Comparison of ENCODE assay signal across 7 mouse cellular contexts in genomic region chr2:134017109-134017508, GRCm38 (mm10).
DNase-seq lines count a peak whose midpoint lies in the region; ATAC-seq and TF ChIP-seq lines count a peak whose summit lies in the region.

No protein-coding gene starts in this region.

- 0 out of 2 replicates have a peak, but pooled peaks have one; percentile 58 for ATAC-seq in kidney, embryonic 15.5 days (replicated peaks; ENCODE audit: low FRiP score)
- ATAC-seq in hindbrain, embryonic 12.5 days (ENCODE audit: low FRiP score) = 0 out of 2 replicates have a peak, but pooled peaks have one; percentile 64

- H3K4me2 ChIP-seq in kidney, embryonic 15.5 days = no peak overlapping the region
- no peak overlapping the region for H3K4me2 ChIP-seq in hindbrain, embryonic 12.5 days (replicated peaks)

- in situ Hi-C loops in ES-E14 (cut with MboI; ENCODE audit: low sequenced_read_pairs in 2 of 2, unreplicated experiment in 2 of 2) = loop anchor here in 1 of 2 experiments (10.0 kb wide), 1 partner anchor 472 kb away; no protein-coding TSS in a partner anchor

- DNase-seq in kidney, adult 11 months = no peak
- DNase-seq in ES-E14 (ENCODE audit: low read depth, low spot score) = no peak
- DNase-seq in adrenal gland, postnatal 36 days = peak; percentile 17 to 40
- peak; percentile 6 for DNase-seq in lung, postnatal 36 days
- DNase-seq in natural killer cell, adult 2 months (ENCODE audit: low spot score in 2 of 2) = no peak

- no peak overlapping the region for H3K4me3 ChIP-seq in kidney, embryonic 15.5 days (replicated peaks)
- H3K4me3 ChIP-seq in ES-E14 (ENCODE audit: insufficient read depth in 1 of 2, low read depth in 1 of 2, low read length in 2 of 2, poor library complexity in 1 of 2, severe bottlenecking in 1 of 2) = no peak overlapping the region
- no peak overlapping the region for H3K4me3 ChIP-seq in hindbrain, embryonic 12.5 days

- no peaks in the 10 kb centered on the region for H3K27me3 ChIP-seq in kidney, embryonic 15.5 days
- no peaks in the 10 kb centered on the region for H3K27me3 ChIP-seq in hindbrain, embryonic 12.5 days

- H3K27ac ChIP-seq in kidney, embryonic 15.5 days = no peak overlapping the region
- H3K27ac ChIP-seq in ES-E14 (ENCODE audit: insufficient read depth, low read depth, low read length, poor library complexity, severe bottlenecking) = no peak overlapping the region
- no peak overlapping the region for H3K27ac ChIP-seq in hindbrain, embryonic 12.5 days

- no peaks in the 10 kb centered on the region for H3K36me3 ChIP-seq in kidney, embryonic 15.5 days
- no peaks in the 10 kb centered on the region for H3K36me3 ChIP-seq in ES-E14 (ENCODE audit: control insufficient read depth, insufficient read depth, low read length, poor library complexity, severe bottlenecking)
- H3K36me3 ChIP-seq in hindbrain, embryonic 12.5 days = no peaks in the 10 kb centered on the region

- no peaks in the 10 kb centered on the region for H3K4me1 ChIP-seq in kidney, embryonic 15.5 days
- H3K4me1 ChIP-seq in ES-E14 (ENCODE audit: control insufficient read depth in 2 of 2, insufficient read depth in 2 of 2, low read length in 2 of 2, poor library complexity in 1 of 2) = no peaks in the 10 kb centered on the region
- H3K4me1 ChIP-seq in hindbrain, embryonic 12.5 days = no peaks in the 10 kb centered on the region

- no peaks in the 10 kb centered on the region for H3K9me3 ChIP-seq in kidney, embryonic 15.5 days (replicated peaks)
- no peaks in the 10 kb centered on the region for H3K9me3 ChIP-seq in ES-E14 (ENCODE audit: control insufficient read depth, insufficient read depth, low read depth, low read length)
- no peaks in the 10 kb centered on the region for H3K9me3 ChIP-seq in hindbrain, embryonic 12.5 days (replicated peaks)

- no peak overlapping the region for H3K9ac ChIP-seq in kidney, embryonic 15.5 days
- no peak overlapping the region for H3K9ac ChIP-seq in ES-E14 (ENCODE audit: insufficient read depth, low read depth, low read length, poor library complexity, severe bottlenecking)
- no peak overlapping the region for H3K9ac ChIP-seq in hindbrain, embryonic 12.5 days

TF ChIP-seq in ES-E14, 5 proteins besides CTCF, POLR2A, EP300 and RAD21:
- TF ChIP-seq ZC3H11A (IDR thresholded peaks at IDR 0.05; ENCODE audit: borderline replicate concordance, low read depth, low read length) = peak; percentile 29; the same call in 1 of the 2 replicates
- no peak for TF ChIP-seq ZNF384 (IDR thresholded peaks at IDR 0.05; ENCODE audit: low read depth, low read length)

Comparison
In these comparisons a context has a peak if more than half of its experiments do, and no peak if none do; other contexts are left out.
1. DNase-seq: peak in adrenal gland, postnatal 36 days (2 of 2) and lung, postnatal 36 days (single experiment); none in kidney, adult 11 months (single experiment), ES-E14 (single experiment) and natural killer cell, adult 2 months (0 of 2).